ENCODE assay signal across 13 mouse cellular contexts in the genomic region with DNA sequence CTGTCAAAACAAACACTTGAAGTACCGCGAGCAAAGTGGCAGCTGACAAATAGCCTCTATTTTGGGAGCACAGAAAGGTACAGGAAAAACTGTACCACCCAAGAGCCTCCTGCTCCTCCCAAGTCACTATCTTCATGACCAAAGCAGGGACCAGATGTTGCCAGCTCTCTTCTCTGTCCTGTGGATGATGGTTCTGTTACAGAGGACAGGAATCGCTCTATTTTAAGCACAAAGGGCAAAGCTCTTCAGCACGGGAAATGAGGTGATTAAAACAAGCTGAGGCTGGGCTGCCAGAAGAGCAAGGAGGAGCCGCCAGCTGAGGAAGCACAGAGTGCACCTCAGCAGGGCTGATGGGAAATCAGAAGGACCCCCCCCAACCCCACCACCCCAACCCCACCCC.
DNase-seq lines count a peak whose midpoint lies in the region; ATAC-seq and TF ChIP-seq lines count a peak whose summit lies in the region.
"Had no signal": no experiment of that assay in that cellular context is flagged by ENCODE, and none has a peak within 500 bp of the region (broad histone marks: within the 10 kb centered on the region; RNA-seq: fewer than 3 reads in every experiment).

No protein-coding gene starts in this region.

- H3K4me1 ChIP-seq in CH12.LX (ENCODE audit: control insufficient read depth in 1 of 2, insufficient read depth in 2 of 2), result no peaks in the 10 kb centered on the region
- no peaks in the 10 kb centered on the region for H3K4me1 ChIP-seq in brown adipose tissue, adult 24 weeks (ENCODE audit: control insufficient read depth, insufficient read depth, insufficient read length, low read length)
- H3K4me1 ChIP-seq in limb, embryonic 11.5 days (ENCODE audit: control insufficient read depth, insufficient read depth, low read length), result peaks cover 8% of the 10 kb centered on the region
- no peaks in the 10 kb centered on the region for H3K4me1 ChIP-seq in midbrain, embryonic 13.5 days (replicated peaks)
- no peaks in the 10 kb centered on the region for H3K4me1 ChIP-seq in stomach, postnatal 0 days (replicated peaks; ENCODE audit: control insufficient read depth, insufficient read depth)
- H3K4me1 ChIP-seq: limb, embryonic 15.5 days; midbrain, embryonic 12.5 days had no signal

- TF ChIP-seq POLR2A in CH12.LX (IDR thresholded peaks at IDR 0.05; ENCODE audit: low read depth, low read length), result no peak

- no peak overlapping the region for H3K4me3 ChIP-seq in CH12.LX (replicated peaks in 1 of 3; ENCODE audit: low read depth in 2 of 3, low read length in 2 of 3, poor library complexity in 1 of 3)
- no peak overlapping the region for H3K4me3 ChIP-seq in brown adipose tissue, adult 24 weeks (ENCODE audit: insufficient read depth, low read depth, low read length)
- H3K4me3 ChIP-seq in limb, embryonic 11.5 days (ENCODE audit: low read depth, low read length), result no peak overlapping the region
- H3K4me3 ChIP-seq in midbrain, embryonic 13.5 days (replicated peaks), result no peak overlapping the region
- no peak overlapping the region for H3K4me3 ChIP-seq in stomach, postnatal 0 days (ENCODE audit: low read depth, low read length)
- H3K4me3 ChIP-seq: gastrocnemius, adult 2 months; limb, embryonic 15.5 days; midbrain, embryonic 12.5 days had no signal

- no peaks in the 10 kb centered on the region for H3K9me3 ChIP-seq in CH12.LX (replicated peaks; ENCODE audit: low read length)
- H3K9me3 ChIP-seq in limb, embryonic 11.5 days (ENCODE audit: control insufficient read depth, low read length), result no peaks in the 10 kb centered on the region
- H3K9me3 ChIP-seq in midbrain, embryonic 13.5 days, result no peaks in the 10 kb centered on the region
- no peaks in the 10 kb centered on the region for H3K9me3 ChIP-seq in stomach, postnatal 0 days (ENCODE audit: control insufficient read depth, low read length)
- H3K9me3 ChIP-seq: limb, embryonic 15.5 days; midbrain, embryonic 12.5 days had no signal

- no peaks in the 10 kb centered on the region for H3K79me2 ChIP-seq in CH12.LX (replicated peaks; ENCODE audit: control insufficient read depth, extremely low read depth, insufficient read depth, poor library complexity, severe bottlenecking)

- no peak for TF ChIP-seq CTCF in CH12.LX (conservative IDR thresholded peaks at IDR 0.05 in 1 of 2, IDR thresholded peaks at IDR 0.05 in 1 of 2; ENCODE audit: low read depth in 2 of 2, low read length in 2 of 2)
- no peak for TF ChIP-seq CTCF in stomach, postnatal 0 days (IDR thresholded peaks at IDR 0.05; ENCODE audit: low read depth)

- no peak overlapping the region for H3K27ac ChIP-seq in CH12.LX (ENCODE audit: insufficient read depth, low read depth)
- peak overlapping the region; percentile 48; the same call in 1 of the 2 replicates for H3K27ac ChIP-seq in brown adipose tissue, adult 24 weeks (replicated peaks; ENCODE audit: low read depth, low read length)
- no peak overlapping the region for H3K27ac ChIP-seq in limb, embryonic 11.5 days (replicated peaks; ENCODE audit: low read depth, low read length)
- no peak overlapping the region for H3K27ac ChIP-seq in midbrain, embryonic 13.5 days
- H3K27ac ChIP-seq in stomach, postnatal 0 days (replicated peaks), result no peak overlapping the region
- H3K27ac ChIP-seq: gastrocnemius, adult 2 months; limb, embryonic 15.5 days; midbrain, embryonic 12.5 days had no signal

- no peaks in the 10 kb centered on the region for H3K36me3 ChIP-seq in CH12.LX (replicated peaks in 1 of 2; ENCODE audit: control insufficient read depth in 1 of 2, insufficient read depth in 1 of 2, low read length in 1 of 2)
- no peaks in the 10 kb centered on the region for H3K36me3 ChIP-seq in limb, embryonic 11.5 days (ENCODE audit: control insufficient read depth, insufficient read depth, low read length)
- no peaks in the 10 kb centered on the region for H3K36me3 ChIP-seq in midbrain, embryonic 13.5 days
- H3K36me3 ChIP-seq in stomach, postnatal 0 days (ENCODE audit: control insufficient read depth, insufficient read depth, low read length), result no peaks in the 10 kb centered on the region
- H3K36me3 ChIP-seq: G1E; limb, embryonic 15.5 days; midbrain, embryonic 12.5 days had no signal

- WGBS in limb, embryonic 11.5 days, result 2% methylated on average over 5 of the region's 5 CpGs
- 44% methylated on average over 5 of the region's 5 CpGs for WGBS in midbrain, embryonic 13.5 days
- WGBS in stomach, postnatal 0 days, result 9% methylated on average over 5 of the region's 5 CpGs

- DNase-seq in CH12.LX (ENCODE audit: extremely low read depth), result no peak
- DNase-seq in heart, adult 9 months (ENCODE audit: low spot score in 2 of 2), result peak; percentile 57 to 65
- peak; percentile 49 for DNase-seq in limb, embryonic 11.5 days (ENCODE audit: low spot score)
- no peak for DNase-seq in stomach, postnatal 0 days (ENCODE audit: low spot score)
- DNase-seq in Muller cell, postnatal 12 days (ENCODE audit: inconsistent ontology term), result no peak
- DNase-seq: cerebellum, adult 11 months; gastrocnemius, adult 2 months had no signal

- no peak for TF ChIP-seq EP300 in CH12.LX (IDR thresholded peaks at IDR 0.05; ENCODE audit: low read length)
- no peak for TF ChIP-seq EP300 in stomach, postnatal 0 days (optimal IDR thresholded peaks at IDR 0.05)

- in situ Hi-C loops in CH12.LX (cut with MboI; ENCODE audit: low pct_ligation_motif_present, low pct_unique_long_range_greater_than_20kb, low sequenced_read_pairs), result no loop called here

- dilution Hi-C loops in CH12.LX (cut with MboI; ENCODE audit: extremely low pct_ligation_motif_present, extremely low pct_unique_long_range_greater_than_20kb, low sequenced_read_pairs), result no loop called here

- no peak overlapping the region for H3K9ac ChIP-seq in CH12.LX (ENCODE audit: insufficient read depth, low read depth)
- no peak overlapping the region for H3K9ac ChIP-seq in limb, embryonic 11.5 days (ENCODE audit: low read length)
- H3K9ac ChIP-seq in midbrain, embryonic 13.5 days (replicated peaks), result no peak overlapping the region
- no peak overlapping the region for H3K9ac ChIP-seq in stomach, postnatal 0 days (ENCODE audit: low read length)
- H3K9ac ChIP-seq: limb, embryonic 15.5 days; midbrain, embryonic 12.5 days had no signal

- no peak for TF ChIP-seq RAD21 in CH12.LX (IDR thresholded peaks at IDR 0.05; ENCODE audit: low read depth, low read length)

- H3K27me3 ChIP-seq in CH12.LX (replicated peaks), result no peaks in the 10 kb centered on the region
- H3K27me3 ChIP-seq in limb, embryonic 11.5 days (ENCODE audit: control insufficient read depth, insufficient read depth, low read length), result no peaks in the 10 kb centered on the region
- H3K27me3 ChIP-seq in midbrain, embryonic 13.5 days, result no peaks in the 10 kb centered on the region
- no peaks in the 10 kb centered on the region for H3K27me3 ChIP-seq in stomach, postnatal 0 days (ENCODE audit: control insufficient read depth, insufficient read depth, low read length)
- H3K27me3 ChIP-seq: limb, embryonic 15.5 days; midbrain, embryonic 12.5 days had no signal

- ATAC-seq in limb, embryonic 11.5 days (ENCODE audit: insufficient number of reproducible peaks, low FRiP score, low TSS enrichment, low read depth), result peak; percentile 44; the same call in 1 of the 2 replicates
- ATAC-seq in cerebellum, adult (ENCODE audit: insufficient number of reproducible peaks, low FRiP score, low TSS enrichment), result no peak
- no peak for ATAC-seq in midbrain, embryonic 13.5 days
- ATAC-seq in stomach, postnatal 0 days (ENCODE audit: low FRiP score, low TSS enrichment), result no peak

- H3K4me2 ChIP-seq in CH12.LX (ENCODE audit: insufficient read depth, low read depth, poor library complexity, severe bottlenecking), result peak overlapping the region; percentile 1; the same call in 1 of the 2 replicates
- peak overlapping the region; percentile 39 for H3K4me2 ChIP-seq in limb, embryonic 11.5 days (ENCODE audit: low read depth, severe bottlenecking)
- no peak overlapping the region for H3K4me2 ChIP-seq in midbrain, embryonic 13.5 days (replicated peaks)
- no peak overlapping the region for H3K4me2 ChIP-seq in stomach, postnatal 0 days (replicated peaks; ENCODE audit: low read depth)
- H3K4me2 ChIP-seq: limb, embryonic 15.5 days; midbrain, embryonic 12.5 days had no signal

TF ChIP-seq in CH12.LX, 34 proteins besides CTCF, POLR2A, EP300 and RAD21:
- TF ChIP-seq CHD1 (IDR thresholded peaks at IDR 0.05; ENCODE audit: low read depth, low read length) (no peak), TBP (conservative IDR thresholded peaks at IDR 0.05; ENCODE audit: low read depth, low read length) (no peak), BHLHE40 (IDR thresholded peaks at IDR 0.05; ENCODE audit: low read depth, low read length) (no peak)

Comparison
In these comparisons a context has a peak if more than half of its experiments do, and no peak if none do; other contexts are left out.
1. DNase-seq: peak in heart, adult 9 months (2 of 2) and limb, embryonic 11.5 days (single experiment); none in CH12.LX (single experiment), stomach, postnatal 0 days (single experiment) and Muller cell, postnatal 12 days (single experiment).
2. H3K4me2 ChIP-seq: peak in CH12.LX (single experiment) and limb, embryonic 11.5 days (single experiment); none in midbrain, embryonic 13.5 days (single experiment) and stomach, postnatal 0 days (single experiment).